Mouse (Mus musculus) left cerebral cortex, postnatal 14 days (tissue): Measurements from ENCODE around the gene Vapb. TPM values are rescaled to one million over a fixed set of nuclear protein-coding genes. Genes with fewer than 3 reads are reported as not detected.
A peak's percentile ranks its signal among the peaks of the same experiment; 100 is the strongest.

ENCODE experiments used
- DNase-seq, 2 experiments: peaks; one replicate each; pipeline ENCODE4 v3.0.0; 2021 to 2022; ENCODE audit warnings: low spot score in 2 of 2, mixed read lengths in 1 of 2
- intact Hi-C: fragments of 180-260 bp; cut with DNase I; formaldehyde crosslinking; loops from one replicate; pipeline ENCODE4 v1.15.1; 2025
- total RNA-seq, 2 experiments: library from RNA; stranded (reverse); gene quantifications; 2 replicates each; pipeline ENCODE4 v1.2.3; 2021

The Vapb gene
- total RNA-seq, 2 experiments from 2014 or later = 103 to 124 TPM

GRCm38 (mm10) chr2:173725819-173726218 is 11.5 kb upstream of the Vapb start:
- no peak for DNase-seq
- intact Hi-C loops = no loop called here

GRCm38 (mm10) chr2:173730444-173730966 is 6.8 kb upstream of the Vapb start:
- peak in 1 of 2 experiments; percentile 35 for DNase-seq
- intact Hi-C loops = no loop called here

- no peak for DNase-seq
- intact Hi-C loops = no loop called here
These were observed 2.9 kb upstream of the Vapb start for GRCm38 (mm10) chr2:173734426-173734825.

- DNase-seq = no peak
- intact Hi-C loops = no loop called here
These were observed 921 bp downstream of the Vapb start for GRCm38 (mm10) chr2:173738232-173738631.

- DNase-seq = no peak
- intact Hi-C loops = no loop called here
These were observed 1.8 kb downstream of the Vapb start for GRCm38 (mm10) chr2:173739107-173739506.

- DNase-seq = no peak
- intact Hi-C loops = no loop called here
These were observed 4.8 kb downstream of the Vapb start for GRCm38 (mm10) chr2:173742090-173742489.

DNA sequence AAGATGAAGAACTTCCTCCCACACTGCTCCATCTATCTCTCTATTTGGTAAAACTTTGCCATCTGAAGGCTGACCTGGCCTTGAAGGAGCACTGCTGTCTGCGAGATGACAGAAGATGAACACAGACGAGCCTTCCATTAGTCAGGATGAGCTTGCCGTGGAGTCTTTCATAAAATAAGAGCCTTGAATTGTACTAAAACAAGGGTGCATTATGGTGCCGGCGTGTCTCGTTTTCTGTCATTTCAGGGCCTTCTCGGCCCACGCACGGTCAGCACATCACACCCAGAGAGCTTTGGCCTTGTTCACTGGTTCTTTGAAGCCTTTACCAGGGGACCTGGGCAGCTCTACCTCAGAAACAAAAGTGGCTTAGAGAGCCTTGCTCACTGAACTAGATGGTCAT is 5.4 kb downstream of the Vapb start:
- no peak for DNase-seq
- intact Hi-C loops = no loop called here

DNA sequence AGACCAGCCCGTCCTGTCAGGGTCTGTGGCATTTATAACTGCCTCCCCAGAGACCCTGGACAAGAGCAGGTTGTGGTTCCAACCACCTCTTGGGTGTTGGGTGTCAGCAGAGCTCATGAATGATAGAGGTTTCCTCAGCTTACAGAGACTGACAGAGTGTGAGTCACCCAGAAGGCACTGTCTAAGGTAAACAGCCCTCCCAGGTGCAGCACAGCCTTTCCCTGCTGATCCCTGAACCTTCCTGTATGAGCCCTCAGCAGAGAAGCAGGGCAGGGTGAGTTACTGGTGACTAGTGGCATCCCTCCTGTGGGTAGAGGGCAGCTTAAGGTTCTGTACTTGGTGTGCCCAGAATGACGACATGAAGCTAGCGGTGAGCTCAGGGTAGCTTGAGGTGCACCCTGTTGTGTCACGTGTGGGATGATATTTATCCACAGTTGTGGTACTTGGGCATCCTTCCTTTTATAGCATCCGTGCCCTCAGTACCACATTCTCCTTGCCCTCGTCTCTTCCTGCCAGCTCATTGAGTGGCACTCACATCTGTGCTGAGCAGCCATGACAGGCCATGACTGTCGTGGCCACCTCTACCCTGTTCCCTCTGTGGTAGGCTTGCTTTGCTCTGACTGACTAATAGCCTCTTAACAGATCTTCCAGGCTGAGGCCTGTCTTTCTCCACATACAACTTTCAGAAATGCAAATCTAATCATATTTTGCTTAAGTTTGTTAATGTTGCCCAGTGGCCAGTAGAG is 6.9 kb downstream of the Vapb start:
- intact Hi-C loops = no loop called here
- DNase-seq = no peak

DNA sequence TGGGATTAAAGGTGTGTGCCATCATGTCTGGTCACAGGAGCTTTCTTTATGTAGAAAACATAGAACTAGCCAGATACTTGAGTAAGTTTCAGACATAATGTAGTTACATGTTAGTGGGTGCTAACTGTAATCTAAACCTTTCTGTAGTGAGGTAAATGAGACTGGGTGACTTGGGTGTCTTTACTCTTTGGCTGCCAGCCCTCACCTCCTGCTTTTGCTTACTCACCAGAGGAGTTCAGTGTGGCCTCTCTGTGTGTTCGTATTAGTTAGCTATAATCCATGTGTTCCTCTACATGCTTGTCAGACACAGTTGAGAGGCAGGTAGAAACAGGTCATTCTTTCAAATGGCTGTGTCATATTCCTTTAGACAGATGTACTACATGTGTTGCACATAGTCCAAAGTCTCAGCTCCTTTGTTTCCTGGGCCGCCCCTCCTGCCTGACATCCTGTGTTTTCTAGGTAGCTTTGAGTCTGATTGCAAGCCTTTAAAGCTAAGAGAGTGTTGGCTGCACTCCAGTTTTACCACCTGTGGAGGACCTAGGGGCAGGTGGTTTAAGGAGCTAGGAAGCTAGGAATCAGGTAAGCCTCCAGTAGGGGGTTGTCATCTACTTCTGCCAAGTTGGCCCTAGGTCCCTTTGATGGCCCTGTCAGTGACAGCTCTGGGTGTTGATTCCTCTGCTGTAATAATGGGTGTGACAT is 11.8 kb downstream of the Vapb start:
- no peak for DNase-seq
- intact Hi-C loops = no loop called here

DNA sequence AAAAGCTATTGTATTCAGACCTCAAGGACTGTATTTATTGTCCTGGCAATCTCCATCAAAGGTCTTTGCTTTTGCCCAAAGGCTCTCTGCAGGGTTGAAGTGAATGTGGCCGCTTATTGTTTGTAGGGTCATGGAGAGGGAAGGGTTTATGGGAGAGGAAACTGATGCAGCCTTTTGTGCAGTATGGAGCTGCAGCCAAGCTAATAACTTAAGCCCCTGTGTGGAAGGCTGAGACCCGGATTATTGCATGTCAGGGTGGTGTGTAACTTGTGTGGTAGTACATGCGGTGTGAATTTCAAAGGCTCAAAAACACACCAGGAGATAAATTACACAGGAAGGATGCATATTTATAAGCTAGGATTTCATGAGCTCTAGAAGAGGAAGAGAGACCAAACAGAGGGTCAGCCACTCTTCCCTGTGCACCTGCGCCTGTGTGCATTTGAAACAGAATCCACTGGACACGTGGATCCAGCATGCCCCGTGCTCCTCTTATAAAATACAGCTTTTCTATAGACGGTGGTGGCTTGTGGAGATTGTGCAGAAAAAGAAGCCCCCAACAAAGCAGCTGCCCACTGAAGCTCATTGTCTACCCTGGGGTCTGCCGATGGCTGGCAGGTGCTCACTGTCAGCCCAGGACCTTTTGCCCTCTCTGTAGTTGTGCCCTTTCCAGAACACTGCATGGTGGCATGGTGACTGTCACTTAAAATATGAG is 18.3 kb downstream of the Vapb start:
- DNase-seq = no peak
- intact Hi-C loops = no loop called here

DNA sequence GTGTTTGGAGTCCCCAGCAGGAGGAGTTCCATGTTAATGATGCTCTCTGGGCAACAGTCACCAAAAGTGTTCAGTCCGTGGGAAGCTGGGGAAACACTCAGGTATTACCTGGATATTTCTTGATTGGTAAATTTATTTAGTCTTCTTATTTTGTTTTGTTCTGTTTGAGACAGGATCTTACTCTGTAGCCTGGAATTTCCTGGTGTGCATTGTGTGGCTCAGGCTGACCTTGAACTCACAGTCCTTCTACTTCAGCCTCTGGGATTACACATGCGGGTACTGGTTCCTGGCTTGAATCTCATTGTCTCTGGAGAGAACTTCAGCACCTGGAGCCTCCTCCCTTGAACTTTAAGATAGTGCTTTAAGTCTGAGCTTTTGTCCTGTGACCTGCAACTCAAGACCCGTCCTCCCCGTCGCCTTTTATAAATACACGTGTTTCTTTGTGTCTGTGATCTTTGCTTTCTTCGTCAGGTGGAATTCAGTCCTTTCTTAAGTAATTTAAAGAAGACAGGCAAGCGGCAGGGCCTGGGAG is 20.4 kb downstream of the Vapb start:
- intact Hi-C loops = no loop called here
- DNase-seq = no peak

GRCm38 (mm10) chr2:173760607-173761006 is 23.3 kb downstream of the Vapb start:
- intact Hi-C loops = no loop called here
- no peak for DNase-seq

DNA sequence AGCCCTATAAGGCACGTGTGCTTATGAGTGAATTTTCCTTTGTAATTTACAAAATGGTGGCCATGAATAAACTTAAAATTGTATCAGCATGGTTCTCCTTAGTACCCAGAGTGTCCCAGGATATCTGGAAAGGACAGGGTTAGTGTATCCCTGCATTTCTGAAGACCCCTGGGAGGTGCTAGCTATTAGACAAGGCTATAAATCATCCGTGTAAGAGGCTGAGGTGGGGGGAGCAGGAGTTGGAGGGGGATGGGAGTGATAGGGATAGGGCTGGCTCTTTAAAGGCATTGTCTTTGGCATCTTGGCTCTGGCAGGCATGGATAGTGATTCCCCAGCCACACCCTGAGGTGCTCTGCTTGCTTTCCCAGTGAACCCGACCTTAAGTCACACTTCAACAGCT is 27.3 kb downstream of the Vapb start:
- intact Hi-C loops = no loop called here
- no peak for DNase-seq

DNA sequence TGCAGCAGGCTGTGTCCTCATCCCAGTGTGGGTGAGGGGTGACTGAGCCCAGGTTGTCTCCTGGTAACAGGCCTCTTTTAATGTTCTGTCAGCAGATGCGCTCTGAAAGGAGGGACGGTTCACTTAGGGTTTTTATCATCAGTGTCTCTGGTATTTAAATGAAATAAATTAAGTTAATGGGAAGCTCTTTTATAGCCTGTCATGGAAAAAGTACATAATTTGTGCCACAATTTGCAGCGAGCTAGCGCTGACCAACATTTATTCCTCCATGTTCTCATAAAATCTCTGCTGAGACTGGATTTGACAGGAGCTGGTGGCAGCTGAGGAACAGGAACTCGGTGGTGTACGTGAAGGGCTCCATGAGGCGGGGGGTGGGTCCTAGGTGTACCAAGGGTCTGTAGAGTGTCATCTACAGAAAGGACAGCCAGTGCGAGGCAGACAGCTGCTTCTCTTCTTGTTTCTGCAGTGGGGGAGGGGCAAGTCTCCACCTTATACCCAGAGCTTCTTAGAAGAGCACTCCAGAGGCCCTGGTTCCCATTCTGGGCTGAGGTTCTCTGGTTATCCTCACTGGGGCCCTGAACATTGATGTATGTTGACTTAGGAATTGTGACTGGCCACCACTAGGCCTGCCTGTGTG is 30.8 kb downstream of the Vapb start:
- DNase-seq = no peak
- intact Hi-C loops = no loop called here

GRCm38 (mm10) chr2:173769183-173769582 is 31.9 kb downstream of the Vapb start:
- intact Hi-C loops = no loop called here
- DNase-seq = no peak

- no peak for DNase-seq
- intact Hi-C loops = no loop called here
These were observed 33.3 kb downstream of the Vapb start for GRCm38 (mm10) chr2:173770620-173771019.

DNA sequence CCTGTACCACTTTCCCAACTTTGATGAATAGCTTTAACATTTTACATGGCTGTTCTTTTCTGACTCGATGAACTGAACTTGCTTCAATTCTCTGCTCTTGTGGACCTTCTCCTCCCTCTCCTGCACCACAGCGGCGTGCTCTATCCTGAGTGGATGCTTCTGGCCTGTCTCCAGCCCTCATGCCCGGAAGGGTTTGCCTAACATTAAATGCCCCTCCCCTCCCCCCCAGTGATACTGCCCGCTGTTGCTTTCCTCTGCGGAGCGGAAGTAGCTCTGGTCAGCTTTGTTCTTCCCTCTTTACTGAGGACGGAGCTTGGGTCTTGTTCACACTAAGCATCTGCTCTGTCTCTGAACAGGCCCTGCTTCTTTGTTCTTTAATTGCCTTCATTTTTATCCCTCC is 34.4 kb downstream of the Vapb start:
- intact Hi-C loops = no loop called here
- no peak for DNase-seq

GRCm38 (mm10) chr2:173775556-173775955 is 38.2 kb downstream of the Vapb start:
- no peak for DNase-seq
- intact Hi-C loops = no loop called here

GRCm38 (mm10) chr2:173776108-173776507 is 38.8 kb downstream of the Vapb start:
- intact Hi-C loops = no loop called here
- DNase-seq = no peak

DNA sequence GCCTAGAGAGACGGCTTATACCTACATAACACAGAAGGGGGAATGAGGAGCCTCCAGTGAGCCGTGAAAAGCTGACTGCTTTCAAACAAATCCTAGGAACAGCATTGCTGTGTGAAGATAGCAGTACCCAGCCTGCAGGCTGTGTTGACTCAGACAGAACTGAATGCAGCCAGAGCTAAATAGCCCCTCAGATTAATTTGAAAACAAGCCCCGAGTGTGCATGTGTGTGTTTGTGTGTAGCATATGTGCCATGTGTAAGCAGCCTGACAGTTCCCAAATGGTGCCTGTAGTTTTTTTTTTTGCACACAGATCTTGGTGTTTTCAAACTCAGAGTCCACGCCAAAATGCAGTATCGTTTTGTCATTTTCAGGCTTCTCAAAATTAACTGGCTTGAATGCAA is 43.6 kb downstream of the Vapb start:
- intact Hi-C loops = loop anchor here (10.0 kb wide), 1 partner anchor 196 kb away; no protein-coding TSS in a partner anchor
- no peak for DNase-seq
